Mouse (Mus musculus) layer of hippocampus, adult 8-10 months (tissue): ENCODE measurements around the gene Sntg2. TPM values are rescaled to one million over a fixed set of nuclear protein-coding genes. Genes with fewer than 3 reads are reported as not detected.

ENCODE experiments used
- DNase-seq, 2 experiments: peaks; one replicate each; pipeline ENCODE4 v3.0.0; 2022; ENCODE audit warnings: low spot score in 2 of 2
- total RNA-seq, 4 experiments: library from RNA; stranded (reverse); gene quantifications; 2 replicates each; pipeline ENCODE4 v1.2.4; 2022

Sntg2 gene
- total RNA-seq: 1 to 10 TPM; 4.5 to 8.3 (median 7.0) TPM

DNA sequence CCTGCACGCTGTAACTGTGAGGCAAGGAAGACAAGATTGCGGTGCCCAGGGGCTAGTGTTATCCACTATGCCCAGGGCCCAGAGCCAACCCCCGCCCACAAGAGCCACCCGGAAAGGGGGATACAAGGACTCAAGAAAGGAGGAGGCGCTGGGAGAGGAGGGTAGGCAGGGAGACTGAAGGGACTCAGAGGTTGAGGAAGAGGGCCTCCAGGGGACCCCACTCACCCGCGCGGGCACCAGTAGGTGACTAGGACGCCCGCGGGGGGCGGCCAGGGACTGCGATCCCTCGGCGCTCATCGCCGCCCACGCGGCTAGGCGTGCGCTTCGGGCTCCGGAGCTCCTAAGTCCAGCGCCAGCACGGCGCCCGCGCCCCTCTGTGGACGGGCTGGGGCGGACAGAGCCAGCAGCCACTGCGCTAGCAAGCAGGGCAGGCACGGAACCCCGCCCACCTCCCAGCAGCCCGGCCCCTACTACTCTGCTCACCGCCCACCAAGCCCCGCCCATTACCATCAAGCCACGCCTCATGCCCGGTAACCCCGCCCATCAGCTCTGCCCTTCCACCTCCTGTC is at the start of gene Sntg2:
Gene Sntg2 (minus strand): TSS at position 443 of the 569 bp plus-strand sequence.
- DNase-seq: peak; percentile 50 to 54

DNA sequence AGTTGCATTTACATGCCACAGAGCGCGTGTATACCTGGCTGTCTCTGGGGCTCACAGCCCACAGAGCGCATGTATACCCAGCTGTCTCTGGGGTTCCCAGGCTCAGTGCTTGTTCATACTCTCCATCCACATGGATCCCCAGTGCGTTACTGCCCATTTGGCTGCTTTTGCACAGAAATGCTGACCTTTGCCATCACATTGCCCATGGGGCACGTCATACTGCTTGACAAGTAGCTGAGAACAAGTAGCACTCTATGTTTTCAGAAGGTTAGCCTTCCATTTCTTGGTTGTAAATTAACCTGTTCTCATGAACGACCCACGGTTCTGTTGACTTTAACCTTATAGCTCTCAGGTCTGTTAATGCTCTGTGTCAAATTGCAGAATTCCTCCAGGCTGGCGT is 43.4 kb upstream of the Sntg2 start:
- no peak for DNase-seq

DNA sequence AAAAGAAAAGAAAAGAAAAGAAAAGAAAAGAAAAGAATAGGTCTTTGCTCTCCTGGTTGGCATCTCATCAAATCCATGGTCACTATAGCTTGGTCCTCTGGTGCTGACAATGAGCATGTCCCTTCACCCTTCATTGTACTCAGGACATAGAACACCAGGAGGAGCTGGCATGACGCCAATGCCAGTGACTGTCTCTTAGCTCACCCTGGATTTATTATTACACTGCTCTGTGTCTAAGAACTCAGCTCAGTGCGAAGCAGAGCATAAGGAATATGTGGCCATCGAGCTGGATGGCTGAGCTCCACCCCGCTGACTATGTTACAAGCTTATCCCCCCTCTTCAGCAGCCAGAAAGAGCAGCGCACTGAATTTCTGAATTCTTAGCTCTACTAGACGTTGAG is 42.8 kb upstream of the Sntg2 start:
- DNase-seq: no peak

DNA sequence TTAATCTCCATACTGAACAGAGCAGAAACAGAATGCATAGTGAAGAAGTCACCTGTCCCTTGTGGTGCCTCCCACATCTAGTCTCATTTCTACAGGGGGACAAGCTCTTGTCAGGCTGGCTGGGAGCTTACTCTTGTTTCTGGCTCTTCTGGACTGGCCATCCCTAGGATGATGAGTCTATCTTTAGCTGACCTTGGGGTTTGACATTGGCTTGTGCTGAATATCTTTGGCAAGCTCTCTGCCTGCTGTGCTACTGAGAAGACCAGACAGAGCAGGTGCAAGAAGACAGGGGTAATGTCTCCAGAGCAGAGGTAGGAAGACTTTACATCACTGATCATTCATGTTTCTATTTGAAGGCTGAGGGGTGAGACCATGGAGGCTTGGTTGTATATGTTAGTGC is 29.5 kb upstream of the Sntg2 start:
- DNase-seq: no peak

DNA sequence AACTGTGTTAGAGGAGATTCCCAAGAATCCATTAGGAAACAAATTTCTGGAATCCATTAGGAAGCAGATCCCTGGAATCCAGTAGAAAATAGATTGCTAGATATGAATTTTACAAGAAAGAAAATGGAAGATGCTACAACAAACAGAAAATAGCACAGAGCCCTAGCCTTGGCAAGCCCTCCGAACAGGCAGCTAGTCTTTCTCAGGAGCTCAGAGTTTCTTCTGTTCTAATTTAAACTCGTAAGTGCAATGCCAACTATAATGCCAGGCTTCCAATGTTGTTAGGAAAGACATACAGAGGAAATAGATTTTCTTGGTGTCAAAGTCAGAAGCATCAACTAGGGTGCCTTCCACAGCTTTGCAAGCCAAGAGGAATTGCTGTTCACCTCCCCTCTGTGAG is 27.4 kb upstream of the Sntg2 start:
- DNase-seq: no peak

DNA sequence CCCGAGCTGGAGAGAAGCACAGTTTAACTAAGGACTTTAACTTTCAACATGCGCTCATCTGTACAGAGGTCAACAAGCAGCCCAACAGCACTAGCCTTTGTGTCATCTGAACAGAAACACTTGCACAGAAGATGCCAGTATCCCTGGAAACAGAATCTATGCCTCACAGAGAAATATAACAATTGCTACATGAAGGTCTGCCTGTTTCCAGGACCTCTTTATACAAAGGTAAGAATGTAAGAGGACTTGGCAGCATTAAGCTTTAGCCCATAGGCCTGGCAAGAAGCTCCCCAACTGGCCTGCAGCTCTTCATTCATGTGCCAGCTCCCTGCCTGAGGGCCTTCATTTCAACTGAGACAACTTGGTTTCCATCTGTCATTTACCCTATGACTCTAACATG is 26.9 kb upstream of the Sntg2 start:
- DNase-seq: no peak

DNA sequence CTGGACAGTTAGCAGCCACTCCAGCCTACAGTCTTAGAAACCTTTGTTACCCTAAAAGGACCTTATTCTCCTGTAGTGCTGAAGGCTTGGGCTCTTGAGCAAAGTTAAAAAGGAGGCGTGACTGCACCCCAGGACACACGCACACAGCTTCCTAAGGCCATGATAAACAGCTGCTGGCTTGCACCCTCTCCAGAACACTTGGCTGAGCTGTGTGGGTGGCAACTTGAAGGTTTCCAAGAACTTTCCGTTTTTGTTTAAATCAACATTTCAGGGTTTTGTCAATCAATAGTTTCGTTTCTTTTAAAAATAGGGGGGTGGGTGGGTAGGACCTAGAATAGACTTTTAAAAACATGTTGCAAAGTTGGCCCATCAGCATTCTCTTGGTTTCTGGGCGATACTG is 882 bp downstream of the Sntg2 start:
- DNase-seq: no peak

DNA sequence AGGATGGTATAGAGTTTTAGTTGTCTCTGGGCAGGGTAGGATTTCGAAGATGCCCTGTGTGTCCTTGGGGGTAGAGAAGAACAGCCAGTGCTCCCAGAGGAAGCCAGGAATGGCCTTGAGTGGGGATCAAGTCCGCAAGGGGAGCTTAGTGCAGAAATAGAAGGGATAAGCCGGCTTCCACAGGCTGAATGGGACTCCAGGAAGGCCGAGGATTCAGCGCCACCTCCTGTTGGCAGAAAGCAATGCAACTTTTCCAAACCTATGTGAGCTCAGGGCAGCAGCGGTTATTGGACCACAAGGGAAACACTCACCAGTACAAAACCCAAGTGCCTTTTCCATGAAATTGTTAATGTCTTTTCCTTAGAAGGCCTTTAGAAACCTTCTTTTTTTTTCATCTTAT is 3.4 kb downstream of the Sntg2 start:
- DNase-seq: peak; percentile 71 to 87

DNA sequence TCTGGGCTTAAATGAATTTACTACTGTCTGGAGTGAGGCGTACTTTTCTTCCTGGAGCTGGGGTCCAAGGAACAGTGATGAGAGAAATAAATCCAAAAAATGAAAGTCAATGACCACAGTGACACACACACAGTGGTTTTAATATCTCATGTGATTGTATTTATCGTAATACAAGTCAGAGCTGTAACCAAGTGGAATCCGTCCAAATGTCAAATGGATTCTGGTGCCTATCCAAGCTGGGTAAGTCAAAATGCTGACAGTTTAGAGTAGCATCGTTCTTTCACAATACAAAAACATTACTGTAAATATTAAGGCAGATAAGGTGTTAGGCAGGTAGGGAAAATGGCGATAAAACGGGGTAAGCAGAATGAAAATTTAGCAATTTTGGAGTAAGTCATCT is 4.0 kb downstream of the Sntg2 start:
- DNase-seq: no peak

DNA sequence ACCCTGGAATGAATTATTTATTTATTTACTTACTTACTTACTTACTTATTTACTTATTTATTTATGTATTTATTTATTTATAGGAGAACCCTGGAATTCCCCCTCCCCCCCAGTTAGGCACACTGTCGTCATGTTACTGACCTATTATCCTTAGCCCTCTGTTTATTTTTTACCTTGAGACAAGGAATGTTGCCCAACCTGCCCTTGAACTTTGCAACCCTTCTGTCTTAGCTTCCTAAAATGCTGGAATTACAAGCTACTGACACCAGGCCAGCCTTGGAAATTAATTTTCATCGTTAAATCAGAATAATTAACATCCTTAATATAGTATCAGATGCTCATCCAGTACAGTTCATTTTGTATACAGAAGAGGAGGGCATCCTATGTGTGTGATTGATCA is 10.9 kb downstream of the Sntg2 start:
- DNase-seq: no peak

DNA sequence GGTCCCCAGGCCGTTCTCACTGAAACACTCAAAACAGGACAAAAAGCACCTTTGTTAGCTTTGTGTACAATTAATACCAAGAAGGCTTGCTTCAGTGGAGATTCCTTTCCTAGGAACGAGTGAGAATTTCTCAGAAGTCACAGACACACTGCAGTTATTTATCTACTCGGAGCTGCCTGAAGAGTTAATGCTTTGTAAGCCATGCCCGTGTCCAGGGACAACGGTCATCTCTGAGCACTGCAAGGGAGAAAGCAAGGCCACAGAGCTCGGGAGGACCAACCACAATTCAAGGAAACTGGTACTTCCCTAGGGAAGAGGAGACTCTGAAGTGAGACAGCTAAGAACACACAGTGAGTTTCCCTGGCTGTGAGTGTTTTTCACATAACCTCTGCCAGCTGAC is 15.5 kb downstream of the Sntg2 start:
- no peak for DNase-seq

DNA sequence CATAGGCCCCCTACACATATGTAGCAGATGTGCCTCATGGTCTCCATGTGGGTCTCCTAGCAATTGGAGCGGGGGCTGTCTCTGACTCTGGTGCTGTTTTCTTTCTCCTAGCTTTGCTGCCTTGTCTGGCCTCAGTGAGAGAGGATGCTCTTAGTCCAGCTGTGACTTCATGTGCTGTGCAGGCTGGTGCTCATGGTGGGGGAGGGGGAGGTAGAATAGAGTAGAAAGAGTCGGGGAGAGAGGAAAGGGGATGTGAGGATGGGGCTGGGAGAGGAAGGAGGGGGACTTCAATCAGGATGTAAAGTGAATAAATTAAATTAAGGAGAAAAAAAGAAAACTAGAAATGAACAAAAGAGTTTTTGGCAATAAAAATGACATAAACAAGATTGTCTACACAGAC is 20.8 kb downstream of the Sntg2 start:
- no peak for DNase-seq

DNA sequence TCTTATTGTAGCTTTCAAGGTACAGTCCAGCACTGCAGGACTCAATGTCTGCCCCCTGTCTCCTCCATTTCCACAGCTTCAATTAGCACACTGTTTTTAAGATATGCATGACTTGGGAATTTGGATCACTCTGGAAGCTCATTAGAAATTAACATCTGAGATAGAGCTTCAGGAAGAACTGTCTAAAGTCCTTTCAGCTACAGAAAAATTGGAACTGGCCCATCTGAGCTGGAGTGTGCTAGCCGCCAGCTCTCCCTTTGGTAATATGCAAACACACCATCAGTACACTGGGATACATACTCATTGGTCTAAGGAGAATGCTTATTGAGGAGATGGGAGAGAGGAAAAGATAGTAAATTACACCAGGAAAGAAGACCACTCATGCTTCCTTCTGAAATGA is 25.1 kb downstream of the Sntg2 start:
- no peak for DNase-seq

DNA sequence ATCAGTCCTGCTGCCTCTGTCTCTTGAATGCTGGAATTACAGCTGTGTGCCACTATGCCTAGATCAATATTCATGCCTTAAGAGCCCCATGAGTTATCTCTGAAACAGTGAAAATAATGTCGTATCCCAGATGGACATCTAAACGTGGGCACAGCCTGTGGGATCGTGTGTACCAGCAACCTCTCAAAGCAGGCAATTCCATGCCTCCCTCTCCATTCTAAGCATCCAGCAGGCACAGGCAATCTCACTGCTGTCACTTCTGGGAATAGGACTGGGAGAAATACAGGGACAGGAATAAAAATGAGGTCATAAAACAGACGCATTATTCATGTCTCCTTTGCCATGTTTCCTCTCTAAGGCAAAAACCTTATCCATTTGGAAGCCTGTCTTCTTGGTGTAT is 25.9 kb downstream of the Sntg2 start:
- no peak for DNase-seq

DNA sequence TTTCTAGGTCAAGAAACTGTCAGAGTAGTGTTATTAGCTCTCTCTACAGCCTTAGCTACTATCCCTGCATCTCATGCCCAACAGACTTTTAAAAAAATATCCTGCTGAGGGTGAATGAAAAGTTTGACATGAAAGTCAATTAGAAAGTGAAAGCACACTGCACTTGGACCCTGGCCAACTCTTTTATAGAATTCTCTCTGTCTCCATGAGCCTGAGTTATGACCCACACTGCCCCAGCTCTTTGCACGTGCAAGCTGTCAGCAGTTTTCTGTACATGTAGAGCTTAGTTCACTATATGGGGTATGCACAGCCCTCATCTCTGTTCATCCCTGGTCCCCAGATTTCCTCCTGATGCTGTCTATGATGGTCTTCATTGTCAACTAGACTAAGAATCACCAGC is 28.4 kb downstream of the Sntg2 start:
- DNase-seq: no peak

DNA sequence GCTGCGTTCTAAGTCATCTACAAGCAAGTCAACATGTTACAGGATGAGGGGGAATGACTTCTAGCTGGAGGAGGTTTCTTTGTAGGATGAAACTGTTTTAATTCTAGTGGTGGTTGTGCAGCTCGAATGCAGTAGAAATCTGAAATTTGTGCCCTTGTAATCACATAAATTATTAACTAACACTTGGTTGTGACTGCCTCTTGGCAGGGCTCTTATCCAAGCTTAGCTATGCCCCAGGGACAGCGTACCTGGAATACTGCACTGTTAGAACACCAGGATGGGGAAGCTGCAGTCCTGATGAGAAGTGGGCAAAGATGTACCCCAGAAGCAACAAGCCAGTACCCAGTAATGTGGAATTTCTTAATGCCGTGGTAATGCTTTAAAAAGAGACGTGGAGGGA is 36.9 kb downstream of the Sntg2 start:
- no peak for DNase-seq

DNA sequence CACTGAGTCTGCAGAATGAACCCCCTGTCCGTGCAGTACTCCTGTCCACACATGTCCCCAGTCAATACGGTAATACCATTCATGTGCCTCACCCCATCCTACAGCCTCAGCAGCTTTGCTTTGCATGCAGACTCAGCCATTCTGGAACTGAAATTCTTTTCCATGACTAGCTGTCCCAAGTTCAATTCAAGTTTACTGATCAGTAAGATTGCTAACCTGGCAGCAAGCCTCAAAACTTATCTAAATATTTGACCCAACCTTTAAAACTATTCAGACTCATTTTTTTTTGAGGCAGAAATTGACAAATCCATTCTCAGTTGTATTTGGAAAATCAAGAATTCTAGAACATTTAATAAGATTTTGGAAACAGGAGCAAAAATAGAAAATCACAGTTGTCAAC is 38.7 kb downstream of the Sntg2 start:
- DNase-seq: no peak

DNA sequence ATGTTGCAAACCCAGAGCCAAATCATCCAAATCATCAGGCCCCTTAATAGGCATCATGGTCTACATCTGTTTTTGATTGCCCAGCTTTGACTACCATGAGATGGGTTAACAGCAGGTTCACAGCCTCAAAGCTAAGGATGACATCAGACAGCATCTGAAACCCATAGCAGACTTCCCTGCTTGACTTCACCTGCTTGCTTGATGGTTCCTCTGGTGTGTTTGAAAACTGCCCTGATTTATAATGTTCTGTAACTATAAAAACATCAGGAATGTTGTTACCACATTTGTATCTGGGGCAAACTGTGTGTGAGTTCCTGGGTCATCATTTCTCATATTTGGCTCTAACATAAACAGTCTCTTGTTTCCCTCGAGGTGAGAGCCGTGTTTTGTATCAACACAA is 55.2 kb downstream of the Sntg2 start:
- no peak for DNase-seq

DNA sequence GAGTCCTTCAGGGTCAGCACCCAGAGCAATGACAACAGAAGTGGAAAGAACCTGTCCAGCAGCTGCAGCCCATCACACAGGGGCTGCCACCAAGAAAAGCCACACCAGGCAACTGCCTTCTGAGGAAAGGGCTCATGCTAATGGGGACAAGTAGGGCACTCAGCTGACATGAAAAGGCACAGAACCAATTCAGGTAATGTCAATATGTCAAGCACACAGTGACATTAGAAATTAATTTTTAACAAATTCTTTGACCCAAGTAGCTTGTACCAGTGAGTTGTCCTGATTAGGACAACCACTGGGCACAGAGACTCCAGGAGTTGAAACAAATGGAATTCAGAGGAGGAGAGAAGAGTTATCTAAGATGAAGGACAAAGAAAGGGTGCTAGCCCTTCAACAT is 60.2 kb downstream of the Sntg2 start:
- no peak for DNase-seq

DNA sequence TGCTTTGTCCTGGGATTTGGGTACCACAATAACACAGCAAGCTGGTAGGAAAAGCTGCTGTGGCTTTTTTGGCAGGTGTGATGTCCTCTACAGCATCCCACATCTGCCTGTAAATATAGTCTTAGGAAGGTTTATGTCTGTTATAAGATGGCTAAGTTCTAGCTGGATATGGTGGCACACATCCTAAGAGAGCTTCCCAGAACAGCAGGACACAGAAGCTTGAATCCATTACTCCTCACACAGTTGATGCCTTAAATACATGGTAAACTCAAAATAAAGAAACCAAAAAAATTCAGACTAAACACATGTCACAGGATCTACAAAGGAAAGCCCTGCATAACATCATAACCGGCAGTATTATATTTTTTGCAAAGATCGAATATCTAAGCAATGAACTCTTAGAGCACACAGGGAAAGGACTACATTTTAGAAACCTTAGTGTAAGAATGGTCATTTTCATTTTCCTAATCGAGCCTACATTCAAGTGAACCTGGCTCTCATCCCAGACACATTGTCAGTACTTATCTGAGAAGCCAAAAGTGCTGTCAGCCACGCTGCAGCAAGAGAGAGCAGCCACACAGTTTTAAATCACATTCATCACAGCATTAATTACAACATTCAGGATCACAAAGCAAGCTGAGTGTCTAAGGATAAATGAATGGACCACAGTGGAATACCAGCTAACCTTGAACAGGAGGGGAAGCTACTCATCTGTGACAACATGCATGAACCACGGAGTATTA is 64.8 kb downstream of the Sntg2 start:
- DNase-seq: no peak

DNA sequence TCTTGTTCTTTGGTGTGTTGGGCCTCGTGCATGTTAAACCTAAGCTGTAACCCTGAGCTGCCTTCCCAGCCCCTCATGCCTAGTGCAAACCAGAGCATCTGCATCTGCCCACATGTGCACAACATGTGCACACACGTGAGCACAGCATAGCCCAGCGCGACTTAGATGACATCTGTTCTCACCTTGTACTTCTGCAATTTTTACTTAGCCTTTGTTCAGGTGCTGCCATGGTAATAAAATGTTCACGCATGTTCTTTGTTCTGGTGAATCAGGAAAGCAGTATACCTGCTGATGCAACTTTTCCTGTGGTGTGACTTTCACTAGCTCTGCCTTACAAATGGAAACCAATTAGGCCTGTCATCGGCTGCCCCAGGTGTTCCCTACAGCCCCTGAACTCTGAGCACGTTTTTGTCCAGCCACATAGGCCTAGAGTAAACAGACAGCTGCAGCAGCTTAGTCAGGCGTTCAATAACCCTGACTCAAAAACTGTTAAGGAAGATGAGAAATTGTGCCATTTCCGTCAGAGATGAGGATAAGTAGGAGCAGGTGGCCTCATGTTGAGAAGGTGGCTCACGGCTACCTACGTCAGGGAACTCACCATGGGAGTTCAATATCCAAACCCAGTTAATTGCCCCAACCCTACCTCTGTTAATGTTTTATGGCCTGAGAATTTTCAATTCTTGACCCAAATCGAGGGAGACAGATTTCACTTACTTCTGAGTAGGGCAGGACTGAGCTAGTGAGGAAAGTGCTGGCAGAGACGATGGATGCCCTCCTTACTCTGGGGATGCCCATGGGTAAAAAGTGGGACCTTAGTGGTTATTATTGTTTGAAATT is 80.2 kb downstream of the Sntg2 start:
- no peak for DNase-seq

DNA sequence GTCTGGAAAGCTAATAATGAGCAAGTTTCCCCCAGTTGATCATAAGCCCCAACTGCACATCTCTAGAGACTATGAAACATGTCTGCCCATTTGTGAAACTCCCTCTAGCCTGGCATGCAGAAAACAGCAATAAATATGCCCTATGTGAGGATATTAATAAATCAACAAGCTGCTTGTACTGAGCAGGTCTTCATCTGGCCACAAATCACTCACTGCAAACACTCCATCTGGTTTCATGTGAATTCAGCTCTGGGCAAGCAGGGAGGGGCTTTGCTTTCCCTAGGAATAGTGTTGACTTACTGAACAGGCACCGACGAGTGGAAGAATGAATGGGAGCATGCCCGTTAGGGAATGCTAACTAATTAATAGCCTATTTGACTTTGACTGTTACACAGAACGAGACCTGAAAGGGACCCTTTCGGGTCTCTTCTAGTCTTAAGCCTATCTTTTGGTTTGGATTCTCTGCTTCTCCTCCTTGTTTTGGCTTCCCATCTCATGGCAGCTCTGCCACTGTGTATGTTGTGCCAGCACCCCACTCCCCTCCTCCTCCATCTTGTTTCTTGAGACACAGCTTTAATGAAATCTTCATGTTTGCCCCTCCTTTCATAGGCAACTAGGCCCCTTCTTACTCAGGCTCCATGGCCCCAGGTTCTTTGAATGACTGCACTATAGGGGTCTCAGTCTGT is 86.1 kb downstream of the Sntg2 start:
- DNase-seq: peak; percentile 9 to 31
